Mouse (Mus musculus): ENCODE measurements around the gene Shd. TPM values are rescaled to one million over a fixed set of nuclear protein-coding genes. Genes with fewer than 3 reads are reported as not detected.

Shd gene
- polyA plus RNA-seq, 1 experiment from 2014 or later: 32.9 TPM

DNA sequence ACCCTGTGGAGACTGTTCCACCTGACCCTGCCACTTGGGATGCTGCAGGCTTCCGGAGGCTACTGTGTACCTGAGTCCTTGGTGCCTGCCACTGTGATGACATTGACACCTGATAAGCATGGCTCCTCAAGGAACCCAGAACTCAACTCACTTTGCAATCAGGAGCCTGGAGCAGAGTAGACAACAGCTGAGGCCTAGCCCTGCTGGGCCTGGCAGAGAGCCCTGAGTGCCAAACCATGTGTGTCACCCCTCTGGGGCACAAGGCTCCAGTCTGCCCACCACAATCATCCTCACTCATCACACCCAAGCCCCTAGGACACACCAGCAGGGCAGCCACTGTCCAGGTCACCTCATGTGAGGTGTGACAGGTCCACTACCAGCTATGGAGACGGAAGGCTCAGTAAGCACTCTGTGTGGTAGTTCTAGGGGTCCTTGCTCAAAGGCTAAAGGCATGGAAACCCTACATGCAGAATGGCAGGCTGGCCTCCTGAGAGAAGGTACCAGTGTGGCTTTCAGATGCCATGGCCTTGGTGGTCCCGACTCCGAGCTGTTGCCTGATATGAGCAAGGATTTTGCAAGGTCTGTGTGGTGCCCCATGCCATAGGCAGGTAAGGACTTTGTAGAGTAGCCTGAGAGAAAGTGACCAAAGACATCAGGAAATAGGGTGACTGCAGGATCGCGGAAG is 50.3 kb downstream of the Shd start:
- H3K36me3 ChIP-seq (replicated peaks; ENCODE audit: control insufficient read depth, insufficient read depth, low read depth, low read length): peaks cover 19% of the 10 kb centered on the region

DNA sequence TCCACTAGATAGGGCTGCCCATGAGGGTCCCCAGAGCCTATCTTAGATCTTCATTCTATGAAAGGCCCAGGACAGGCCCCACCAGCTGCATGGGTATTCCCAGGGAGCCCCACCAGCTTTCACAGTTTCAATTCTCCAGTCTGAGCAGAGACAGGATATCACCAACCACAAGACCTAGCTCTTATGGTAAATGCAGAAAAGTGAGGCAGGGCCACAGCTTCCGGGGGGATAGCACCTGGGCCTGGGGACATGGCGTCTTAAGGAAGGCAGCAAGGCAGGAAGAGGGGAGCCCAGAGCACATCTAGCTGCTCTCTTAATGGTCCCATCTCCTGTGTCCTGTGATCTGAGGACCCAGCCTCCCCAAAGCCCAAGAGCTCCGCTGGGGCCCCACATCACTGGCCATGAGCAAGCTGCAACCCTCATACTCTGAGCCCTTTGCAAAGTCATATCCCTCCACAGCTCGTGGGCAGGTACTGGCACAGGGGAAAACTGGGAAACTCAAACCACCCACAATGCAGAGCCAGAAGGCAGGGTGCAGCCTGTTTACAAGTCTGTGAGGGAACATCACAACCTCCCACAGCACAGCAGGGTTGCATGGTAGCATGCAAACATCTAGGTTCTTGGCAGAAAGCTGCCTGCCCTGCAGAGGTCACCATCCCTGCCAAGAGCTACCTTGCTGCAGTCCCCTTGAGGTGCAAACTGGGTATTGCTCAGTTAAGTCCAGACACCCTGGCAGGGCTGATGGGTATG is 51.1 kb downstream of the Shd start:
- ATAC-seq (replicated peaks; ENCODE audit: insufficient number of reproducible peaks, low FRiP score, low TSS enrichment, low read depth) (no peak), DNase-seq (ENCODE audit: low spot score) (no peak)
- H3K9me3 ChIP-seq (replicated peaks; ENCODE audit: control insufficient read depth, low read length): no peaks in the 10 kb centered on the region
- no peak overlapping the region for H3K4me2 ChIP-seq (ENCODE audit: low read depth, low read length)
- H3K4me1 ChIP-seq (ENCODE audit: control insufficient read depth, insufficient read depth, low read length): no peaks in the 10 kb centered on the region; the same call in 1 of the 2 replicates
- H3K4me3 ChIP-seq (ENCODE audit: low read depth, low read length): no peak overlapping the region
- no peak overlapping the region for H3K27ac ChIP-seq (replicated peaks; ENCODE audit: low read depth, low read length)
- H3K27me3 ChIP-seq (ENCODE audit: control insufficient read depth, insufficient read depth, low read length): no peaks in the 10 kb centered on the region
- no peak overlapping the region for H3K9ac ChIP-seq (replicated peaks; ENCODE audit: low read length)
- WGBS: 80% methylated on average over 4 of the region's 4 CpGs
- H3K36me3 ChIP-seq (replicated peaks; ENCODE audit: control insufficient read depth, insufficient read depth, low read depth, low read length): peaks cover 11% of the 10 kb centered on the region

More for the DNA sequence above, 50.3 kb downstream of the Shd start:
- Histone ChIP-seq H3K4me3 (ENCODE audit: low read depth, low read length) (no peak overlapping the region), H3K9me3 (replicated peaks; ENCODE audit: control insufficient read depth, low read length) (no peaks in the 10 kb centered on the region), H3K27ac (replicated peaks; ENCODE audit: low read depth, low read length) (no peak overlapping the region), H3K4me1 (ENCODE audit: control insufficient read depth, insufficient read depth, low read length) (no peaks in the 10 kb centered on the region; the same call in 1 of the 2 replicates), H3K4me2 (ENCODE audit: low read depth, low read length) (no peak overlapping the region), H3K9ac (replicated peaks; ENCODE audit: low read length) (no peak overlapping the region), H3K27me3 (ENCODE audit: control insufficient read depth, insufficient read depth, low read length) (no peaks in the 10 kb centered on the region)
- no peak for ATAC-seq (replicated peaks; ENCODE audit: insufficient number of reproducible peaks, low FRiP score, low TSS enrichment, low read depth)
- WGBS: 90% methylated on average over 6 of the region's 6 CpGs
- DNase-seq (ENCODE audit: low spot score): no peak

DNA sequence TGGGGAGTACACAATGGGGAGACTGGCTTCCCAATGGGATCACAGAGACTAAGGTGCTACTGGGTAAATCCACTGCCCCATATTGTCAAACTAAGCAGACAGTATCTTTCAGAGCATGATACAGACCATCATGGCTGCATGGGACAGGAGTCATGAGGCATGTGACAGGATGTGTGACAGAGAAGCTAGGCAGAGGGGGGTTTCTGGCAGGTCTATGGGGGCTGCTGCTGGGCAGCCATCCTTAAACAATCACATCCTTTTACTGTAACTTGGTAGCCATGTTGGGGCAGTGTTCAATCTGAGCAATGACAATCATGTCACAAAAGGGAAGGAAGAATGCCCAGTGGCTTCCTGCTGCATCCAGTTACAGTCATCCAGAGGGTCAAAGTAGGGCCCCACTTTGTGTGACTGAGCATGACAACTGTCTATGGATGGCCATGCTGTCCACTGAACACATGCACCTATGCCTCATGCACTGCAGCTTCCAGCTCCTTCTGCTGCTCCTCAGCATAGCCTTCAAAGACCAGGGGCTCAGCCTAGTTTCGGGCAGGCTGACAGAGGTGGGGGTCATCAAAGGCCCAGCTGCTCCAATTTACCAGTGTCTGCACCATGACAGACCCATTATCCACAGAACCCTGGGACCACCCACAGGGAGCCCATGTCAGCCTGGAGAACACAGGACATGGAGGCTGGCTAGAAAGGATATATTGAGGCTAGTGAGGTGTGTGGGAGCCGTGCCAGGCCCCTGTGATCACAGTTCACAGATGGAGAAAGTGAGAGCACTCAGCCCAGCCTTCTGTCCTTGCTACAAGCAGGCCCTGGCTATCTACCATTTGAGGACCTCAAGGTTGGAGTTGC is 52.1 kb downstream of the Shd start:
- H3K4me3 ChIP-seq (ENCODE audit: low read depth, low read length): no peak overlapping the region
- peaks cover 4% of the 10 kb centered on the region for H3K36me3 ChIP-seq (replicated peaks; ENCODE audit: control insufficient read depth, insufficient read depth, low read depth, low read length)
- no peaks in the 10 kb centered on the region for H3K9me3 ChIP-seq (replicated peaks; ENCODE audit: control insufficient read depth, low read length)
- H3K9ac ChIP-seq (replicated peaks; ENCODE audit: low read length): no peak overlapping the region
- no peaks in the 10 kb centered on the region; the same call in 1 of the 2 replicates for H3K4me1 ChIP-seq (ENCODE audit: control insufficient read depth, insufficient read depth, low read length)
- no peak for DNase-seq (ENCODE audit: low spot score)
- H3K27ac ChIP-seq (replicated peaks; ENCODE audit: low read depth, low read length): no peak overlapping the region
- H3K4me2 ChIP-seq (ENCODE audit: low read depth, low read length): no peak overlapping the region
- ATAC-seq (replicated peaks; ENCODE audit: insufficient number of reproducible peaks, low FRiP score, low TSS enrichment, low read depth): no peak
- 79% methylated on average over 2 of the region's 2 CpGs for WGBS
- H3K27me3 ChIP-seq (ENCODE audit: control insufficient read depth, insufficient read depth, low read length): no peaks in the 10 kb centered on the region

DNA sequence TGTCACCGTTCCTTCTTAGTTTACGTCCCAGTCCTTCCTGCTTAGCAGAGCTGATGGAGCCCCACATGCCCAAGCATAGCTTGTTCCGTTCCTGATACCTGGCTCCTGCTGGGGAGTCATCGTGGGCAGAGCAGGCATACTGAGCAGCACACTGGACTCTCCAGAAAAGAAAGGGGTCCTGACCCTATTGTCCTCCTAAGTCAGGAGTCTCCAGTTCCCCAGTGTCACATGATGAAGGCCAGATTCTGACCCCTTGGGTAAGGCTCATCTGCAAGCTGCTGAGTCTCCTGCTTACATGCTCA is 52.7 kb downstream of the Shd start:
- no peak for ATAC-seq (replicated peaks; ENCODE audit: insufficient number of reproducible peaks, low FRiP score, low TSS enrichment, low read depth)
- Histone ChIP-seq H3K9ac (replicated peaks; ENCODE audit: low read length) (no peak overlapping the region), H3K27ac (replicated peaks; ENCODE audit: low read depth, low read length) (no peak overlapping the region), H3K27me3 (ENCODE audit: control insufficient read depth, insufficient read depth, low read length) (no peaks in the 10 kb centered on the region), H3K4me2 (ENCODE audit: low read depth, low read length) (no peak overlapping the region), H3K9me3 (replicated peaks; ENCODE audit: control insufficient read depth, low read length) (no peaks in the 10 kb centered on the region), H3K4me3 (ENCODE audit: low read depth, low read length) (no peak overlapping the region), H3K36me3 (replicated peaks; ENCODE audit: control insufficient read depth, insufficient read depth, low read depth, low read length) (peaks cover 3% of the 10 kb centered on the region), H3K4me1 (ENCODE audit: control insufficient read depth, insufficient read depth, low read length) (no peaks in the 10 kb centered on the region; the same call in 1 of the 2 replicates)
- no peak for DNase-seq (ENCODE audit: low spot score)
- WGBS: 87% methylated on average over 4 of the region's 4 CpGs

DNA sequence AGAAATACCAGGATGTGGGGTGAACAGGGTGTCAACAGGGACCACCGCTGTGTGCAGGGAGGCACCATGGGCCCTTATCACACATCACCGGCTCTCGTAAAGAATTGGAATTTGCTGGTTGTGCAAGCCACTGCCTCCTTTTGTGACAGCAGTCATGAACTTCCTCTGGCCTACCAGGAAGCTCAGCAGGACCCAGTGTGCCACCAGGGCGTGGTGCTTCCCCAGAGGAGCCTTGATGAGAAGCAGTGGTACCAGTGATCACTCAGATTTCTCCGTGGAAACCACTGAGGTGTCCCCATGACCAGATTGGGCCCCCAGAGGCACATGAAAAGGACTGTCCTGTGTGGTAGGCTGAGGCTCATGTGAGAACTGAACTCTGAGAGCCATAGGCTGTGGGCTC is 53.1 kb downstream of the Shd start:
- Histone ChIP-seq H3K27ac (replicated peaks; ENCODE audit: low read depth, low read length) (no peak overlapping the region), H3K9ac (replicated peaks; ENCODE audit: low read length) (no peak overlapping the region), H3K36me3 (replicated peaks; ENCODE audit: control insufficient read depth, insufficient read depth, low read depth, low read length) (peaks cover 2% of the 10 kb centered on the region), H3K4me2 (ENCODE audit: low read depth, low read length) (no peak overlapping the region), H3K27me3 (ENCODE audit: control insufficient read depth, insufficient read depth, low read length) (no peaks in the 10 kb centered on the region), H3K4me3 (ENCODE audit: low read depth, low read length) (no peak overlapping the region), H3K9me3 (replicated peaks; ENCODE audit: control insufficient read depth, low read length) (no peaks in the 10 kb centered on the region), H3K4me1 (ENCODE audit: control insufficient read depth, insufficient read depth, low read length) (no peaks in the 10 kb centered on the region; the same call in 1 of the 2 replicates)
- 88% methylated on average over 5 of the region's 5 CpGs for WGBS
- DNase-seq (ENCODE audit: low spot score): no peak
- no peak for ATAC-seq (replicated peaks; ENCODE audit: insufficient number of reproducible peaks, low FRiP score, low TSS enrichment, low read depth)

DNA sequence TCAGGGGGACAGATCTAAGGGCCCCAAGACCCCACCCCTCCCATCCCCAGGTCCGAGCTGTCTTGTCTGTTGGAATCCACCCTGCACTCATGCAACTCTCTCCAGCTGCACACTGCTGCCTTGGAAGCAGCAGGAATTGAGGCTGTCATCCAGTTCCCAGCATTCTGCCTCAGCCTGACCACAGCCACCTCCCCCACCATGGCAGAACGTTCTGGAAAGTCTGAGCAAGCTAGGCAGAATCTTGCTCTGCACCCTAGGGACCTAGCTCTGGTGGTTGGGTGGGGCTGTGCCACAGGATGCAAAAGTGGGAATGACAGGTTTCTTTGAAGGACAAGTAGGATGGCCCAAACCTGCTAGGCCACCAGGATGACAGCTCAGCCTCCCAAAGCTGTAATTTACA is 54.2 kb downstream of the Shd start:
- Histone ChIP-seq H3K27me3 (ENCODE audit: control insufficient read depth, insufficient read depth, low read length) (no peaks in the 10 kb centered on the region), H3K4me1 (ENCODE audit: control insufficient read depth, insufficient read depth, low read length) (no peaks in the 10 kb centered on the region; the same call in 1 of the 2 replicates), H3K4me2 (ENCODE audit: low read depth, low read length) (no peak overlapping the region), H3K4me3 (ENCODE audit: low read depth, low read length) (no peak overlapping the region), H3K36me3 (replicated peaks; ENCODE audit: control insufficient read depth, insufficient read depth, low read depth, low read length) (peaks cover 3% of the 10 kb centered on the region; the same call in 1 of the 2 replicates), H3K27ac (replicated peaks; ENCODE audit: low read depth, low read length) (no peak overlapping the region), H3K9ac (replicated peaks; ENCODE audit: low read length) (no peak overlapping the region), H3K9me3 (replicated peaks; ENCODE audit: control insufficient read depth, low read length) (no peaks in the 10 kb centered on the region)
- 85% methylated on average over 2 of the region's 2 CpGs for WGBS
- no peak for DNase-seq (ENCODE audit: low spot score)
- no peak for ATAC-seq (replicated peaks; ENCODE audit: insufficient number of reproducible peaks, low FRiP score, low TSS enrichment, low read depth)

DNA sequence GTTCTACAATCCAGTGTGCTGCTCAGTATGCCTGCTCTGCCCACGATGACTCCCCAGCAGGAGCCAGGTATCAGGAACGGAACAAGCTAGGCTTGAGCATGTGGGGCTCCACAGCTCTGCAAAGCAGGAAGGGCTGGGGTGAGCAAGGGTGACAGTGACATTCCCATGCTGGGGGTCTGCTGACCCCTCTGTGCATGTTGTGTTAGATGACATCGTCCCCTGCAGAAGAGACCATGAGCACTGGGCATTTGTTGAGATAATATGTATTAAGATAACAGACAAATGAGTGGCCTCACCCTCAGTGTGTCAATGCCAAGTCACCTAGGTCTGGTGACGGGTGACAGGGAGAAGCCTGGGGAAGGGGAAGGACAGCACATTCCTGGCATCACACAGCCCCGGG is 54.7 kb downstream of the Shd start:
- H3K9me3 ChIP-seq (replicated peaks; ENCODE audit: control insufficient read depth, low read length): no peaks in the 10 kb centered on the region
- peaks cover 5% of the 10 kb centered on the region; the same call in 1 of the 2 replicates for H3K36me3 ChIP-seq (replicated peaks; ENCODE audit: control insufficient read depth, insufficient read depth, low read depth, low read length)
- H3K27me3 ChIP-seq (ENCODE audit: control insufficient read depth, insufficient read depth, low read length): no peaks in the 10 kb centered on the region
- no peaks in the 10 kb centered on the region; the same call in 1 of the 2 replicates for H3K4me1 ChIP-seq (ENCODE audit: control insufficient read depth, insufficient read depth, low read length)
- 78% methylated on average over 5 of the region's 5 CpGs for WGBS
- H3K9ac ChIP-seq (replicated peaks; ENCODE audit: low read length): no peak overlapping the region
- H3K4me2 ChIP-seq (ENCODE audit: low read depth, low read length): no peak overlapping the region
- no peak overlapping the region for H3K4me3 ChIP-seq (ENCODE audit: low read depth, low read length)
- ATAC-seq (replicated peaks; ENCODE audit: insufficient number of reproducible peaks, low FRiP score, low TSS enrichment, low read depth) (no peak), DNase-seq (ENCODE audit: low spot score) (no peak)
- H3K27ac ChIP-seq (replicated peaks; ENCODE audit: low read depth, low read length): no peak overlapping the region
